Mouse (Mus musculus) layer of hippocampus, adult 9-10 months (tissue): ENCODE results near the gene Cyp4a14.
"Not testable (repeated sequence)": the region's sequence is repeated elsewhere in the genome, so short reads cannot be mapped to it uniquely, and the experiment has no call there.

Experiments used
- DNase-seq: peaks from one replicate; pipeline ENCODE4 v3.0.0; 2022; ENCODE audit warnings: low spot score

The Cyp4a14 gene

DNA sequence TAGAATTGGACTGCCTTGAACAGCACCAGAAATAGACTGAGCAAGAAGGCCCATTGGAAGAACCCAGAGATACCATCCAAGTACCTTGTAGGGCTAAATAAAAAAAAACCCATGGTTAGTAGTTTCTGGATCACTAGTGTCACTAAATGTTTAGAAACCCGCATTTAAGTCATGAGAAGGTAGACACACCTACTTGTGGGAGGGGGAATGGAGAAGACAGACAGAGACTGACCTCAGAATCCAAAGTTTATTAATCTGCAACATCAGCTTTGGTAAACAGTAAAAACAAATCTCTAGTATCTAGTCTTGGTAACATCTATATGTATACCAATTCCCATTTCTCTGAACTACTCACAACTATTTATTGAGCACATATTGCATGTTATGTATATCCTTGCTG is at the start of gene Cyp4a14:
Cyp4a14 (minus strand) TSS at position 142 of the 400 bp plus-strand sequence.
- DNase-seq = no peak

DNA sequence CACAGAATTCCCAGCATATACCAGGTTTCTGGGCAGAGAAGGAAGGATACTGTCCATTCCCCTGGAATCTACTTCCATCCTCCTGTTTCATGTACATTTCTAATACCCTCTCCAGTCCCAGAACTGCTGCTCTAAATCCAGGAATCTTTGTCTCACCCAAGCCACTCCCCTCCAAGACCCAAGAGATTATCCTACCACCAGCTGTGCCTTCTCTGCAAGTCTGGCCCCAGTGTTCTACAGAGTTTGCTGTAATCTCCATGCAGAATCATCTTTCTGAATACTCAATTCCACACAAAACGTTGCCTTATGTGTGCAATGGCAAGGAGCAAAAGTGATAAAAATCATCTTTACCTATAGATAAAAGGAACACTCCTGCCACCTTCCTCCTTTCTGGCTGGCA is 49.2 kb upstream of the Cyp4a14 start:
- DNase-seq = no peak

DNA sequence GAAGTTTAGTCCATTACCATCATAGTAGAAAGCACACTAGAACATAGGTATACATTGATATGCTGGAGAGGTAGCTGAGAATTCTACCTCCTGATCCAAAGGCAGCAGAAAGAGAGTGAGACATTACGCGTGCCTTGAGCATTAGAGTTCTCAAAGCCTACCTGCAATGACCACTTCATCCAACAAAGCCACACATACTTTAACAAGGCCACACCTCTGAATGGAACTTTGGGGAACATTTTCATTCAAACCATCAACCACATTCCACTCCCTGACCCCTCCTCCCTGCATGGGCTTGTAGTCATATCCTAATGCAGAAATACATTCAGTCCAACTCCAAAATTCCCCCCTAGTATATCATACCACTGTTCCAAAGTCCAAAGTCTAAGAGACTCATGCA is 25.8 kb upstream of the Cyp4a14 start:
- no peak for DNase-seq

DNA sequence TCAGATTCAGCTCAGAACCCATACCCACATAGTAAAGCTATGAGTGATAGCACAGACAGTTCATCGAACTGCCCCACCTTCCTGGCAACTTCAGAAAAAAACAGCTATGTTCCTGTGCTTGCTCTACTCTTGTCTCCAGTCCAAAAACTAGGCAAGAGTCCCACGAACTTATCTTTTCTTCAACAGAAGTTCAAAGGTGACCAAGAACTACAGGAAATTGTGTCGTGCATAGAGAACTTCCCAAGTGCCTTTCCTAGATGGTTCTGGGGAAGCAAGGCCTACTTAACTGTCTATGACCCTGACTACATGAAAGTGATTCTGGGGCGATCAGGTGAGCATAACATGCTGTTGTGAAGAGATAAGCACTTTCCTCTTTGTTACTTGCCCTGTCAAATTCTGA is 23.5 kb upstream of the Cyp4a14 start:
- DNase-seq = no peak

DNA sequence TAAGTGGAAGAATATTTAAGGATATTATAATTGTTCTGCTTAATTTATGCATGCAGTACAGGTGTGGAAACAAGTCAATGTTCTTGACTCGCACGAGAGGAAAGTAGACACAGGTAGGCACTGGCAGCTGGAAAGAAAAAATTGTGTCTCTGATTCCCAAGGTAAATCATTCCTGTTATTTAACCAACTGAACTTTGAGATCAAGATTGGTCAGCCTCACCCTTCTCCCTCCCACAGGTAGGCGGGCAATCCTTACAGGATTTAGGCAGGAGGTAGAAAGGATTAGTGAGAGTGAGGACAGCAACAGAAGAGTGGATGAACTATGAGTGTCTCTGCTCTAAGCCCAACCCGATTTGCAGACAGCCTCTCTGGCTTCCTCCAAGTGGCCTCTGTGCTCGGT is 22.1 kb upstream of the Cyp4a14 start, which contains the start of gene Cyp4a10:
Cyp4a10 (plus strand) TSS at position 265 of the 400 bp plus-strand sequence.
- DNase-seq = not testable (repeated sequence)

DNA sequence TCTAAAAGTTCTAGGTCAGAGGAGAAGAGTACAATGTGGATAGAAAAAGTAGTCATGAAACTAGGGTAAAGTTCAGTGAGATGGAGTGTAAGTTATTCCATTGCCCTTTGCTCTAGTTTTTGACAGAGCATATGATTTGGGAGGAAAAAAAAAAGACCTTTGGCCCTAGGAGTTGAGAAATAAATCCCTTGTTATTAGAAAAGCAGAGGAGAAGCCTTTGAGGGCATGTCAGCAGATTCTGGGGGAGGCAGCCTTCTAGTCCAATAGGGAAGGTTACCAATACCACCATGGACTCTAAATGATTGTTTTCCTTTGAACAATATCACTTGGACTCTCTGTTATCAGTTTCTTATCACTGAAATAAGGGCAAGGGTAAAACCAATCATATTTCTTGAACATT is 18.0 kb upstream of the Cyp4a14 start:
- not testable (repeated sequence) for DNase-seq

DNA sequence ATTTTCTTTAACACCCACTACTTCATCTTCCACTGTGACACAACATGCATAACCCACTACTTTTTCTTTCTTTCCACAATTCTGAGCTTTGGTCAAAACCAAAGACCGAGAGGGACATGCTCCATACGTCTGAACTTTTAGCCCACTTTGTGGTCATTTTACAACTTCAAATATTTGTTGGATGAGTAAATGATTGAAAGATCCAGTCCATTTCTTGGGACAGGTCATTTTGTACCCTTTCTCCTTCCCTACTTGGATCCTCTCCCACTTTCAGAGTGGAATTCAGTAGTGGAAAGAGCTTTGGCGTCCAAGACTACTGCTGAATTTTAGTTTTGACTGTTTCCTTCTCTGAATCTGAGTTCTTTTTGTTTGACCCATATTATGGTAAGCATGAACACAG is 1.5 kb upstream of the Cyp4a14 start:
- no peak for DNase-seq

DNA sequence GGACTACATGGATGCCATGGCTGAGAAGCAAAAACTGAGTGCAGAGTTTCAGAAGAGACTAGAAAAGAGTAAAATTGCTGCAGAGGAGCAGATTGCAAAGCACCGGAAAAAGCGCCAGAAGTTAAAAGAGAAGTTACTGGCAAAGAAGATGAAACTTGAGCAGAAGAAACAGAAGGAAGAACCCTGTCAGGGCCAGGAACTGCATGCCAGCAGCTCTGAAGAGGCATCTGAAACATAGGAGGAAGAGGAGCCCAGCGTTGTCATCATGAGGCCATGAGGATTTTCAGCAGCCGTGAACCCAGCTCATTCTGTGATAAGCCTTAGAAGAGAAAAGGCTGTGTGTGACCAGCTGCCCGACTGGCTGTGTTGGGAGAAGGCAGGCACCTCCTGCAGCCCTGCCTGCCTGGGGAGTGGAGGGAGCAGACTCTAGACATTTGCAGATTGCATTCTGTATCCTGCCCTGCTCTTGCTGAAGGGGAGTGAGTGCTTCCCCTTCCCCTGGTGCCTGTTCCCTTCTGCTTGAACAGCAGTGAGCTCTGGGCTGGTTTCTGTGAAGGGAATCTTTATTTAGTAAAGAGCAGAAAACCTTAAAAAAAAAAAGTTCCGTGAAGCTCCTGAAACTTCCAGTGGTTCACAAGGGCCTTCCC is 14.8 kb downstream of the Cyp4a14 start:
- DNase-seq = no peak

DNA sequence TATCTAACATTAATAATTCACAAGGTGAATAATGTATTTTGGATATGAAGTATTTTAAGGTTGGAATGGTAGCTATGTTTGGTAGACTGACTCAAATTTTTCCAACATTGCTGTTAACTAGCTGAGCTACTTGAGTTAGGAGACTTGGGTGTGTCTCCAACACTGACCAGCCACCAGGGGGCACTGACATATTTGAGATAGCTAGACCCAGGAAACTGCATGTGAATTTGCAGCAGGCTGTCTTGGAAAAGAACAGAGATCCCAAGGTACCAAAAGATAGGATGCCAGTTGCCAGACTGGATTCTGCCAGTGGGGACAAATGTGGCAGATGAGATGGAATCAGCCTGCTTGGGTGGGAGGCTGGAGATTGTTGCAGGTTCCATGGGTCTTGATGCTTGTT is 19.9 kb downstream of the Cyp4a14 start:
- not testable (repeated sequence) for DNase-seq

DNA sequence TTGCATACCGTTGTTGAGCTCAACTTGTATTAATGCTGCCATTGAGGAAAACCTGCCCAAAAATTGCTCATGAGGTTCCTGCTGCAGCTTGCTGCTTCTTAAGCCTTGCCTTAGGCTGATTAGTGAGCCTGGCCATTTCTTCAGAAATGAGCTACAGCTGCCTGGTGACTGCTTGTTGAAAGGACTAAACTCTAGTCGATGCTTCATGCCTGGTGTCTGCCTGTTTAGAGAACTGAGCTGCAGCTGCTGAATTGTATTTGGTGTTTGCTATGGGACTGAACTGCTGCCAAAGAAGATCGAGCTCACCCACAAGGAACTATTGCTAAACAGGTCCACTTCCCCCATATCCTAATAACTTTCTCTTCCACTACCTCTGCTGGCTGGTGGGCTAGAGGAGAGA is 22.4 kb downstream of the Cyp4a14 start:
- DNase-seq = not testable (repeated sequence)

DNA sequence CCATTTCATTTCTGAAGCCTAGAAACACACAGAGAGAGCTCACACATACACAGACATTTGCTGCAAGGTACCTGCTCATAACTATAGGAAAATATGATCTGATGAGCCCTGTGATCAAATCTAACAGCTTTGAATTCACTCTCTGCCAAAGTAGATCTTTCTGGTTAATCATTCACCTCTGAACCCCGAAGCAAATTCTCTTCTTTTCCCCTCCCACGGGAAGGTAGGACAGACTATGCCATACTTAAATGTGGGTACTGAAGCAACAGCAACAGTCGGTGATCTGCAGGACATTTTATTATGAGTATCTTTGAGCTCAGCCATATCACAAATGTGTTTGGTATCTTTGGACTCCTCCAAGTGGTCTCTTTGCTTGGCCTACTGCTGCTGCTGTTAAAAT is 43.6 kb downstream of the Cyp4a14 start, which contains the start of gene Cyp4a30b:
Cyp4a30b (plus strand) TSS at position 301 of the 400 bp plus-strand sequence.
- DNase-seq = no peak

DNA sequence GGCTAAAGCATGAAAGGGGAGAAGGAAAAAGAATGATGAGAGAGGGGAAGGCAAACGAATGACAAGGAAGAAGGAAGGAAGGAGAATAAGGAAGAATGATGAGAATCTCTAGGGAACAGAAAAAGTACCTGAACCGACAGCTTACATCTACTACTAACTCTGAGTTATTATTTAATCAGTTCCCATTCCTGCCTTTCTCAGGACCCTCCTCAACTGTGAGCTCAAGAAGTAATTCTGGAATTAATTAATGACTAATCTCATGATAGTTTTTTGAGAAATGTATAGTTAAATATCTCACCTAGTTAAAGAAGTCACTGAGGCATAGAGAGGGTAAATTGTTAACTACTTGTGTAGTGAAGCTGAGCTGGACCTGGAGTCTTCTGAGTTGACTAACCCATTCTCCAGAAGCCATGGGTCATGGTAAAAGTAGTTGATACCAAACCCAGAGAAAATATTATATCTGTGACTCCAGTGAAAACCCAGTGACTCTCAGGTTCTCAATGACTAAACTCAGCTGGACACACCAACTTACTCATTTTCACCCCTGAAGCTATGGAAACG is 45.3 kb downstream of the Cyp4a14 start:
- DNase-seq = no peak
